Mouse (Mus musculus): ENCODE measurements around the gene Eps8. TPM values are rescaled to one million over a fixed set of nuclear protein-coding genes. Genes with fewer than 3 reads are reported as not detected.
A peak's percentile ranks its signal among the peaks of the same experiment; 100 is the strongest.

Eps8 gene
- polyA plus RNA-seq, 1 experiment from 2014 or later: 29.2 TPM

GRCm38 (mm10) chr6:137682629-137683028 lies 28.0 kb upstream of the Eps8 start:
- no peak for ATAC-seq (ENCODE audit: low FRiP score, low read depth)
- WGBS: 81% methylated on average over 2 of the region's 2 CpGs

GRCm38 (mm10) chr6:137681000-137681399 lies 26.3 kb upstream of the Eps8 start:
- ATAC-seq (ENCODE audit: low FRiP score, low read depth): no peak
- Histone ChIP-seq H3K4me3 (no peak overlapping the region), H3K4me2 (replicated peaks) (no peak overlapping the region), H3K4me1 (no peaks in the 10 kb centered on the region), H3K36me3 (no peaks in the 10 kb centered on the region), H3K9ac (no peak overlapping the region), H3K27me3 (no peaks in the 10 kb centered on the region), H3K9me3 (no peaks in the 10 kb centered on the region), H3K27ac (no peak overlapping the region)
- 91% methylated on average over 2 of the region's 2 CpGs for WGBS

More at GRCm38 (mm10) chr6:137682629-137683028, 28.0 kb upstream of the Eps8 start:
- Histone ChIP-seq H3K36me3 (no peaks in the 10 kb centered on the region), H3K27me3 (no peaks in the 10 kb centered on the region), H3K4me3 (no peak overlapping the region), H3K9me3 (no peaks in the 10 kb centered on the region), H3K9ac (no peak overlapping the region), H3K4me1 (no peaks in the 10 kb centered on the region), H3K4me2 (replicated peaks) (no peak overlapping the region), H3K27ac (no peak overlapping the region)

- no peak overlapping the region for H3K27ac ChIP-seq
- WGBS: 90% methylated on average over 12 of the region's 12 CpGs
These were observed 21.9 kb upstream of the Eps8 start for GRCm38 (mm10) chr6:137676581-137676980.

GRCm38 (mm10) chr6:137675556-137675955 lies 20.9 kb upstream of the Eps8 start:
- Histone ChIP-seq H3K9ac (no peak overlapping the region), H3K9me3 (no peaks in the 10 kb centered on the region), H3K36me3 (no peaks in the 10 kb centered on the region), H3K4me3 (no peak overlapping the region), H3K4me2 (replicated peaks) (no peak overlapping the region), H3K27me3 (peaks cover 7% of the 10 kb centered on the region; the same call in 1 of the 2 replicates), H3K4me1 (peaks cover 12% of the 10 kb centered on the region), H3K27ac (no peak overlapping the region)
- WGBS: 46% methylated on average over 5 of the region's 5 CpGs
- no peak for ATAC-seq (ENCODE audit: low FRiP score, low read depth)

More at GRCm38 (mm10) chr6:137676581-137676980, 21.9 kb upstream of the Eps8 start:
- H3K4me3 ChIP-seq: no peak overlapping the region
- no peaks in the 10 kb centered on the region for H3K9me3 ChIP-seq
- H3K4me2 ChIP-seq (replicated peaks): no peak overlapping the region
- peaks cover 12% of the 10 kb centered on the region for H3K4me1 ChIP-seq
- ATAC-seq (ENCODE audit: low FRiP score, low read depth): no peak
- H3K27me3 ChIP-seq: peaks cover 7% of the 10 kb centered on the region; the same call in 1 of the 2 replicates
- H3K36me3 ChIP-seq: no peaks in the 10 kb centered on the region
- H3K9ac ChIP-seq: no peak overlapping the region

GRCm38 (mm10) chr6:137673301-137673700 lies 18.6 kb upstream of the Eps8 start:
- Histone ChIP-seq H3K36me3 (no peaks in the 10 kb centered on the region), H3K27ac (no peak overlapping the region), H3K9me3 (no peaks in the 10 kb centered on the region), H3K4me2 (replicated peaks) (peak overlapping the region; percentile 57), H3K4me1 (peaks cover 12% of the 10 kb centered on the region), H3K9ac (peak overlapping the region; percentile 51), H3K4me3 (peak overlapping the region; percentile 28), H3K27me3 (peaks cover 7% of the 10 kb centered on the region; the same call in 1 of the 2 replicates)
- peak; percentile 44; the same call in 1 of the 2 replicates for ATAC-seq (ENCODE audit: low FRiP score, low read depth)
- WGBS: 24% methylated on average over 15 of the region's 15 CpGs

GRCm38 (mm10) chr6:137671561-137671960 lies 16.9 kb upstream of the Eps8 start:
- H3K9ac ChIP-seq: no peak overlapping the region
- H3K27ac ChIP-seq: no peak overlapping the region
- H3K4me3 ChIP-seq: no peak overlapping the region
- peaks cover 7% of the 10 kb centered on the region; the same call in 1 of the 2 replicates for H3K27me3 ChIP-seq
- no peaks in the 10 kb centered on the region for H3K9me3 ChIP-seq
- ATAC-seq (ENCODE audit: low FRiP score, low read depth): no peak
- peaks cover 12% of the 10 kb centered on the region for H3K4me1 ChIP-seq
- no peaks in the 10 kb centered on the region for H3K36me3 ChIP-seq
- no peak overlapping the region for H3K4me2 ChIP-seq (replicated peaks)
- WGBS: 75% methylated on average over 10 of the region's 10 CpGs

GRCm38 (mm10) chr6:137670820-137671219 lies 16.1 kb upstream of the Eps8 start:
- Histone ChIP-seq H3K9ac (no peak overlapping the region), H3K4me2 (replicated peaks) (no peak overlapping the region), H3K9me3 (no peaks in the 10 kb centered on the region), H3K36me3 (no peaks in the 10 kb centered on the region), H3K4me1 (peaks cover 12% of the 10 kb centered on the region), H3K27ac (no peak overlapping the region), H3K27me3 (peaks cover 7% of the 10 kb centered on the region; the same call in 1 of the 2 replicates), H3K4me3 (no peak overlapping the region)
- ATAC-seq (ENCODE audit: low FRiP score, low read depth): no peak
- WGBS: 91% methylated on average over 9 of the region's 9 CpGs

GRCm38 (mm10) chr6:137669876-137670275 lies 15.2 kb upstream of the Eps8 start:
- no peak for ATAC-seq (ENCODE audit: low FRiP score, low read depth)
- 88% methylated on average over 3 of the region's 3 CpGs for WGBS

GRCm38 (mm10) chr6:137669433-137669832 lies 14.8 kb upstream of the Eps8 start:
- 91% methylated on average over 1 of the region's 1 CpGs for WGBS
- no peaks in the 10 kb centered on the region for H3K36me3 ChIP-seq
- no peak overlapping the region for H3K4me3 ChIP-seq
- H3K27me3 ChIP-seq: peaks cover 7% of the 10 kb centered on the region; the same call in 1 of the 2 replicates
- H3K4me2 ChIP-seq (replicated peaks): no peak overlapping the region
- H3K4me1 ChIP-seq: peaks cover 12% of the 10 kb centered on the region
- H3K9me3 ChIP-seq: no peaks in the 10 kb centered on the region
- H3K9ac ChIP-seq: no peak overlapping the region
- no peak overlapping the region for H3K27ac ChIP-seq
- no peak for ATAC-seq (ENCODE audit: low FRiP score, low read depth)

More at GRCm38 (mm10) chr6:137669876-137670275, 15.2 kb upstream of the Eps8 start:
- H3K9me3 ChIP-seq: no peaks in the 10 kb centered on the region
- no peaks in the 10 kb centered on the region for H3K36me3 ChIP-seq
- H3K4me1 ChIP-seq: peaks cover 12% of the 10 kb centered on the region
- H3K9ac ChIP-seq: no peak overlapping the region
- no peak overlapping the region for H3K4me2 ChIP-seq (replicated peaks)
- no peak overlapping the region for H3K4me3 ChIP-seq
- peaks cover 7% of the 10 kb centered on the region; the same call in 1 of the 2 replicates for H3K27me3 ChIP-seq
- no peak overlapping the region for H3K27ac ChIP-seq

GRCm38 (mm10) chr6:137668331-137668730 lies 13.7 kb upstream of the Eps8 start:
- H3K9me3 ChIP-seq: no peaks in the 10 kb centered on the region
- 0 out of 2 replicates have a peak, but pooled peaks cover 2% of the 10 kb centered on the region for H3K27me3 ChIP-seq
- H3K27ac ChIP-seq: no peak overlapping the region
- no peak overlapping the region for H3K9ac ChIP-seq
- no peak overlapping the region for H3K4me2 ChIP-seq (replicated peaks)
- H3K4me1 ChIP-seq: peaks cover 5% of the 10 kb centered on the region; the same call in 1 of the 2 replicates
- no peak for ATAC-seq (ENCODE audit: low FRiP score, low read depth)
- H3K36me3 ChIP-seq: no peaks in the 10 kb centered on the region
- WGBS: 57% methylated on average over 3 of the region's 3 CpGs
- no peak overlapping the region for H3K4me3 ChIP-seq

- 54% methylated on average over 3 of the region's 3 CpGs for WGBS
- Histone ChIP-seq H3K4me2 (replicated peaks) (no peak overlapping the region), H3K9ac (no peak overlapping the region), H3K4me1 (peaks cover 1% of the 10 kb centered on the region; the same call in 1 of the 2 replicates), H3K9me3 (no peaks in the 10 kb centered on the region), H3K4me3 (no peak overlapping the region), H3K36me3 (no peaks in the 10 kb centered on the region), H3K27me3 (0 out of 2 replicates have a peak, but pooled peaks cover 2% of the 10 kb centered on the region), H3K27ac (no peak overlapping the region)
- no peak for ATAC-seq (ENCODE audit: low FRiP score, low read depth)
These were observed 13.0 kb upstream of the Eps8 start for GRCm38 (mm10) chr6:137667665-137668064.

GRCm38 (mm10) chr6:137664936-137665335 lies 10.3 kb upstream of the Eps8 start:
- H3K4me1 ChIP-seq: no peaks in the 10 kb centered on the region; the same call in 1 of the 2 replicates
- 53% methylated on average over 3 of the region's 3 CpGs for WGBS

More at GRCm38 (mm10) chr6:137664936-137665335, 10.3 kb upstream of the Eps8 start:
- H3K9ac ChIP-seq: no peak overlapping the region
- no peak overlapping the region for H3K4me2 ChIP-seq (replicated peaks)
- H3K4me3 ChIP-seq: no peak overlapping the region
- no peak overlapping the region for H3K27ac ChIP-seq
- 0 out of 2 replicates have a peak, but pooled peaks cover 5% of the 10 kb centered on the region for H3K27me3 ChIP-seq
- no peaks in the 10 kb centered on the region for H3K36me3 ChIP-seq
- no peaks in the 10 kb centered on the region for H3K9me3 ChIP-seq
- no peak for ATAC-seq (ENCODE audit: low FRiP score, low read depth)
